Mouse (Mus musculus) embryonic fibroblast, embryonic 13.5 days (primary cell): Measurements from ENCODE around the gene Cpa5. TPM values are rescaled to one million over a fixed set of nuclear protein-coding genes. Genes with fewer than 3 reads are reported as not detected.

Experiments used
- H3K27ac ChIP-seq: 2 replicates; pipeline ENCODE4 v1.5.1; 2012; ENCODE audit warnings: low read length, control low read depth, inconsistent platforms; ENCODE audit not compliant: insufficient read depth
- H3K4me1 ChIP-seq: 2 replicates; pipeline ENCODE4 v1.6.1; 2011; ENCODE audit warnings: low read length; ENCODE audit not compliant: control insufficient read depth, insufficient read depth
- H3K4me3 ChIP-seq: 2 replicates; pipeline ENCODE4 v1.5.1; 2011; ENCODE audit warnings: mild to moderate bottlenecking, control low read depth, low read length; ENCODE audit not compliant: insufficient read depth
- CTCF ChIP-seq: IDR thresholded peaks from 2 replicates; pipeline ENCODE4 v1.5.1; 2011; ENCODE audit warnings: mild to moderate bottlenecking, control low read depth, low read length, moderate library complexity, borderline replicate concordance; ENCODE audit not compliant: insufficient read depth
- POLR2A ChIP-seq: IDR thresholded peaks from 2 replicates; pipeline ENCODE4 v1.6.1; 2011; ENCODE audit warnings: low read depth, mild to moderate bottlenecking, control low read depth, low read length, moderate library complexity
- polyA plus RNA-seq: library from polyadenylated mRNA; stranded (reverse); fragments of >200 nt; gene quantifications from 2 replicates; pipeline ENCODE4 v1.2.4, GENCODE M21; 2011; ENCODE audit warnings: low read depth; ENCODE audit not compliant: missing spikeins, insufficient read length

Cpa5 gene
- polyA plus RNA-seq, 1 experiment, result not detected

DNA sequence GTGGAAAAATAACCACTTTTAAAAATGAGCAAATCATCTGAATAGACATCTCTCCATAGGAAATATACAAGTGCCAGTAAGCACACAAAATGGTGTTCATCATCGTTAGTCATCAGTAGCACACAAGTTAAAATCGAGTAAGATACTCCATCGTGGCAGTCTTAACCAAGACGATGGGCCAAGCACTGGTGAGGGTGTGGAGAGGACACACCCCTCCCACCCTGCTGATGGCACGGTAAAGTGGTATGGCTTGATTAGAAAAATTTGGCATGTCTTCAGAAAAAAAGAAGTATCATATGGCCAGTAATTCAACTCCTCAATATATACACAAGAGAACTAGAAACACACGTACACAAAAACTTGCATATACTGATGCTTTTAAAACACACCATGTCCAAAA is 65.7 kb downstream of the Cpa5 start:
- Histone ChIP-seq H3K4me1 (peaks cover 7% of the 10 kb centered on the region; the same call in 1 of the 2 replicates), H3K27ac (no peak overlapping the region), H3K4me3 (no peak overlapping the region)
- TF ChIP-seq POLR2A, result no peak
- TF ChIP-seq CTCF, result no peak

DNA sequence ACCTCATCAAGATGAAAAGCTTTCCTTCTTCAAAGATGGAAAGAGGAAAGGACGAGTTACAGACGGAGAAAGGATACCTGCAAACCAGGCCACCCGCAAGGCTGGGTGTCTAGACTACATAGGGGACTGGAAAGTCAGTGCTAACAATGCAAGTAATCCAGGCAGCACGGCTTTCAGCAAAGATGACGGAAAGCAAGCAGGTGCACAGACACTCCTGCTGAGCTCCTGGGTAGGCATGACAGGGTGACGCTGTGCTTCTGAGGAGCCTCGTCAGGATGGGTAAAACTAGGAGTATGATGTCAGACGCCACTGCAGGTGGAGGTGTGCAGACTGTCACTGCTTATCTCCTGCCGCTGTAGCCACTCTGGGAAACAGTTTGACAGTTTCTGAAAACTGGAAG is 66.8 kb downstream of the Cpa5 start:
- H3K27ac ChIP-seq, result no peak overlapping the region
- H3K4me1 ChIP-seq, result peaks cover 7% of the 10 kb centered on the region
- no peak overlapping the region for H3K4me3 ChIP-seq
- no peak for TF ChIP-seq POLR2A
- TF ChIP-seq CTCF, result no peak

DNA sequence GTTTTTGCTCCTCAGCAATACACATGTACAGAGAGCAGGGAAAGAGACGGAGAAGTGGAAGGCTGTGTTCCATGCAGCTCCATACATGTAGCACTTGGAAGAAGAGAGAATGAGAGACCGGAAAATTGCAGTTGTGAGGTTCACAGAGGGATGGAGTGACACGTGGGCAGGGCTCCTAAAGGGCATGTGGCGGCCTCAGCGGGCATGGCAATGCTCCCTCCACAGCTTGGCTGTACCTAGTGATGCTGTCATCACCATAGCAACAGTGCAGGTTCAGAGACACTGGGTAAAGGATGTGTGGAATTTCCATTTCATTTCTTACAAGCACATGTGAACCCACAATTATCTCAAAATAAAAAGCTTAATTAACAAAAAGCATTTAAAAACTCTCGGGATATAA is 67.7 kb downstream of the Cpa5 start:
- no peak for TF ChIP-seq POLR2A
- no peak for TF ChIP-seq CTCF
- H3K27ac ChIP-seq, result no peak overlapping the region
- peaks cover 13% of the 10 kb centered on the region for H3K4me1 ChIP-seq
- no peak overlapping the region for H3K4me3 ChIP-seq

DNA sequence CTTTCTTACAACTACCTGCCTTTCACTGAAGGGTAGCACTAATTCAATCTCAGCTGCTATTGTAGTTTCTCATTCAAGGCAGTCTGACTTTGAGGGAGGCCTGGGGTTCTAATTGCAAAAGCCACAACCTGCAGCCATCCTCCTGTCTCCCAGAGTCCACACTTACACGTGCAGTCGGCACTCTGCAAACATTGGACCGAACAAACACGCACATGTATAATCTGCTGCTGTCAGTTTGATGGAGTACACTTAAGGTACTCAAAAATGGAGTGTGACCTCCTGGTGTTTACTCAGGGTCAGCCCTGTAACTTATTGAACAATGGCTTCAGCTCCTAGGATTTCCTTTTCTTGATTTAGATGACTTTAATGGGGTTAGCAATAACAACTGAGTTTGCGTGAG is 68.8 kb downstream of the Cpa5 start:
- Histone ChIP-seq H3K4me1 (peaks cover 10% of the 10 kb centered on the region; the same call in 1 of the 2 replicates), H3K4me3 (no peak overlapping the region), H3K27ac (no peak overlapping the region)
- no peak for TF ChIP-seq CTCF
- no peak for TF ChIP-seq POLR2A

DNA sequence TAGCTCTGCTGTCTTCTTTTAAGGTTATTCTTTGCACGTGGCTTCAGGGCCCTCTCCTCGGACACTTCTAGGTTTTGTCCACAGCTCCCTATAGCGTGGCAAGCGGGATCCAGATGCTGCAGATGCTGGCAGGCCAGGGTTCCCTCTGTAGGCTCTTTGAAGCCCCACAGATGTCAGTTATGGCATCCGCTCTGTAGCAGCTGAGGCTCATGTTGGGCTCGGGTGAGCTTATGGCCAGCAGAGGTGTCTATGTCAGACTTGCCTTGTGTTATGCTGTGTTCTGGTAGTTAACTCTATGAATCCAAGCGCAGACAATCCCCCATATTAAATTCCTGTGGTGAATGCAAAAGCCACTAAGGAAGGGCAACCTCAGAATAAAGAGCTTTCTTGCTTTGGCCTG is 69.6 kb downstream of the Cpa5 start:
- H3K4me3 ChIP-seq, result no peak overlapping the region
- no peak overlapping the region for H3K27ac ChIP-seq
- TF ChIP-seq POLR2A (no peak), CTCF (no peak)
- peaks cover 8% of the 10 kb centered on the region; the same call in 1 of the 2 replicates for H3K4me1 ChIP-seq

Other genes starting within 250 kb of the Cpa5 start
- gene Zc3hc1, start 220.0 kb upstream of the Cpa5 start, polyA plus RNA-seq, result 27.4 and 29.0 TPM in 2 replicates
- gene Klhdc10, start 209.1 kb upstream of the Cpa5 start, polyA plus RNA-seq, result 39.0 and 54.6 TPM in 2 replicates
- 68.8 and 84.7 TPM in 2 replicates for gene Tmem209, start 101.2 kb upstream of the Cpa5 start, polyA plus RNA-seq
- not detected in 2 replicates for gene Ssmem1, start 101.2 kb upstream of the Cpa5 start, polyA plus RNA-seq
- 1.2 TPM in 1 of 2 replicates, not detected in the other for gene Cpa2, start 69.4 kb upstream of the Cpa5 start, polyA plus RNA-seq
- 1.5 and 2.1 TPM in 2 replicates for gene Cpa4, start 42.6 kb upstream of the Cpa5 start, polyA plus RNA-seq
- gene Cpa1, start 28.2 kb downstream of the Cpa5 start, polyA plus RNA-seq, result not detected in 2 replicates
- 8.7 and 14.9 TPM in 2 replicates for gene Cep41, start 82.7 kb downstream of the Cpa5 start, polyA plus RNA-seq
- 44.3 and 540 TPM in 2 replicates for gene Mest, start 112.5 kb downstream of the Cpa5 start, polyA plus RNA-seq